Mouse (Mus musculus) liver, embryonic 14.5 days (tissue): ENCODE results near the gene Evl. TPM values are rescaled to one million over a fixed set of nuclear protein-coding genes. Genes with fewer than 3 reads are reported as not detected.
"Not testable (repeated sequence)": the region's sequence is repeated elsewhere in the genome, so short reads cannot be mapped to it uniquely, and the experiment has no call there.

Source experiments
- ATAC-seq: fragments of 200-750 bp; cut with Nextera tagmentation; 2 replicates; pipeline ENCODE4 v1.8.0; 2017; ENCODE audit warnings: moderate number of reproducible peaks, mild to moderate bottlenecking, moderate library complexity; ENCODE audit not compliant: insufficient read depth
- DNase-seq, 3 experiments: peaks; one replicate each; pipeline ENCODE4 v3.0.0-alpha.2; 2012 to 2013; ENCODE audit warnings: low read depth in 3 of 3, low spot score in 3 of 3
- H3K27ac ChIP-seq: fragments of 300-500 bp; sonication (generic); 2 replicates; pipeline ENCODE4 v1.5.1; 2014; ENCODE audit warnings: moderate library complexity, mild to moderate bottlenecking, control low read depth, inconsistent platforms
- H3K27me3 ChIP-seq: fragments of 300-500 bp; sonication (generic); 2 replicates; pipeline ENCODE4 v1.6.1; 2014; ENCODE audit warnings: mild to moderate bottlenecking, low read length, moderate library complexity; ENCODE audit not compliant: control insufficient read depth, insufficient read depth
- H3K36me3 ChIP-seq: fragments of 300-500 bp; sonication (generic); replicated peaks from 2 replicates; pipeline ENCODE4 v1.6.1; 2014; ENCODE audit warnings: low read depth; ENCODE audit not compliant: control insufficient read depth, insufficient read depth
- H3K4me1 ChIP-seq, 2 experiments: fragments of 200-500 bp in 1 of 2; fragments of 300-500 bp in 1 of 2; sonication (generic) in 1 of 2; replicated peaks; 2 replicates each; pipeline ENCODE4 v1.6.1; 2012 to 2014; ENCODE audit warnings: antibody characterized with exemption in 1 of 2, inconsistent platforms in 1 of 2, low read length in 1 of 2; ENCODE audit not compliant: control insufficient read depth in 2 of 2, insufficient read depth in 2 of 2
- H3K4me2 ChIP-seq: fragments of 300-500 bp; sonication (generic); 2 replicates; pipeline ENCODE4 v1.6.1; 2014; ENCODE audit warnings: low read depth, mild to moderate bottlenecking, control low read depth, moderate library complexity
- H3K4me3 ChIP-seq, 2 experiments: fragments of 200-500 bp in 1 of 2; fragments of 300-500 bp in 1 of 2; sonication (generic) in 1 of 2; 2 replicates each; pipeline ENCODE4 v1.5.1; 2012 to 2014; ENCODE audit warnings: low read depth in 2 of 2, low read length in 2 of 2, mild to moderate bottlenecking in 2 of 2, control low read depth in 1 of 2, inconsistent platforms in 1 of 2, moderate library complexity in 1 of 2; ENCODE audit not compliant: insufficient read depth in 1 of 2
- H3K9ac ChIP-seq: fragments of 300-500 bp; sonication (generic); replicated peaks from 2 replicates; pipeline ENCODE4 v1.6.1; 2014; ENCODE audit warnings: mild to moderate bottlenecking, control low read depth, moderate library complexity
- H3K9me3 ChIP-seq: fragments of 300-500 bp; sonication (generic); 2 replicates; pipeline ENCODE4 v1.6.1; 2016; ENCODE audit warnings: low read length, mixed read lengths; ENCODE audit not compliant: control insufficient read depth
- CTCF ChIP-seq: IDR thresholded peaks from 2 replicates; pipeline ENCODE4 v1.5.1; 2016; ENCODE audit warnings: antibody characterized with exemption, low read depth, control low read depth
- EP300 ChIP-seq: IDR thresholded peaks from 2 replicates; pipeline ENCODE4 v1.6.1; 2016; ENCODE audit warnings: antibody characterized with exemption, low read depth
- WGBS: fragments of 180-500 bp; shearing (Covaris S2); extraction: QIAGEN DNeasy Blood & Tissue Kit; methylation state at CpG from one replicate; pipeline ENCODE4 v1.1.7; 2014; ENCODE audit not compliant: insufficient replicate concordance; 5-methylcytosine and 5-hydroxymethylcytosine counted together
- polyA plus RNA-seq, 2 experiments: library from polyadenylated mRNA; depleted of rRNA in 1 of 2; stranded (reverse) in 1 of 2; unstranded in 1 of 2; fragments of >200 nt; fragmentation: Nextera tagmentation in 1 of 2; extraction: Ambion mirVana in 1 of 2; gene quantifications; 2 replicates each; pipeline versions ENCODE4 v1.2.1 to v1.2.3; 2012 to 2014

The Evl gene
- polyA plus RNA-seq (2012; rRNA removed) (10.3 and 15.9 TPM in 2 replicates), polyA plus RNA-seq (2014; fragmentation: Nextera tagmentation; extraction: Ambion mirVana) (7.0 and 7.1 TPM in 2 replicates)

DNA sequence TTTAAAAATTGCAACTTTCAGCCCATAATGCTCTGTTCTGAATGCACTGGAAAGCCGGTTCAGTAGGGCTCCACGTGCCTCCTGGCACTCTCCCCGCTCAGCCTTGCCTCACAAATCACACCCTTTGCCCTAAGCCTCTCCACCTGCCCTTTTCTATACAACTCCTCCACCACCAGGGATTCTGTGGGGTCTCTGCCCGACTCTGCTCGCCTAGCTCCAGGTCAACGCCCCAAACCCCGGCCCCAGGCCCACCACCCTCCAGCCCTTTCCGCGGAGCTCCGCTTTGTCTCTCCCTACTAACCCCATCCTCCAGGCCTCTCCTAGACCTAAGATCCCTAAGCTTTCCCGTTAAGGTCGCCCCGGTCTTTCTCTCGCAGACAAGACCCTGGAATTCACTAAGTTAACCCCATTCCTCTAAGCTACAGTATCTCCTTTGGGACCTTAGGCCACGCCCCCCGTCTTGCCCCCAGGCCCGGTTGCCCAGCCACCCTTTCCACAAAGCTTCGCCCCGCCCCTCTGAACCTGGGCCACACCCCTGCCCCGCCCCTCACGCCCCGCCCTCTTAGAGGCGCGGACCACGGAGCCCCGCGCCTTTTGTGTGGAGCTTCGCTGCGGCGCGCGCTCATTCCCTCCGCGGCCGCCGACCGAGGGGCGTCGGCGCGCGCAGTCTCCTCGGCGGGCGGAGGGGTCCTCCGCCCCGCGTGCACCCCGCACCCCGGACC is at the start of gene Evl:
Gene Evl, plus strand, starts transcription at position 601 of the 722 bp plus-strand sequence.
- ATAC-seq: peak; percentile 81; the same call in 1 of the 2 replicates
- 3% methylated on average over 49 of the region's 50 CpGs for WGBS
- H3K36me3 ChIP-seq: no peaks in the 10 kb centered on the region
- peak; percentile 23 to 36 (median 28) for DNase-seq
- no peaks in the 10 kb centered on the region for H3K4me1 ChIP-seq
- no peaks in the 10 kb centered on the region for H3K9me3 ChIP-seq
- peak within 1 kb of the TSS; percentile 59 for H3K4me2 ChIP-seq
- H3K27me3 ChIP-seq: peaks cover 39% of the 10 kb centered on the region
- H3K4me3 ChIP-seq: peak within 1 kb of the TSS; percentile 54 to 75
- TF ChIP-seq CTCF (no peak), EP300 (no peak)
- H3K9ac ChIP-seq: no peak within 1 kb of the TSS
- no peak within 1 kb of the TSS for H3K27ac ChIP-seq

DNA sequence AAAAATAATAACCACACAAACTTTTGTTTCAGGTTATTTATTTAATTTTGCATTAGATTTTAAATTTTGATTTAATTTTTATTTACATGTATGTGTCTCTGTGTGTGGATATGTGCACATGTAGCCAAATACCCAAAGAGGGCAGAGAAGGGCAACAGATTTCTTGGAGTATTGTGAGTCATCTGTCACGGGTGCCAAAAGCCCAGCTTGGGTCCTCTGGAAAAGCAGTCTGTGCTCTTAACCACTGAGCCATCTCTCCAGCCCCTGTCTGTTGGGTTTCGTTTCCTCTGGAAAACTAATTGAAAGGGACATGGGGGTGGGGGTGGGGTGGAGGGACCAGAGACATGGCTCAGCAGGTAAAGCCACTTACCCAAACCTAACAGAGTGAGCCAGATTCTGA is 48.7 kb upstream of the Evl start:
- no peak overlapping the region for H3K9ac ChIP-seq
- H3K4me1 ChIP-seq: peaks cover 0 to 7% of the 10 kb centered on the region in 2 experiments; a peak in 2 of 4 replicates
- no peak overlapping the region for H3K27ac ChIP-seq
- ATAC-seq (no peak), DNase-seq (no peak)
- WGBS: 51% methylated on average over 2 of the region's 2 CpGs
- no peaks in the 10 kb centered on the region for H3K36me3 ChIP-seq
- H3K27me3 ChIP-seq: no peaks in the 10 kb centered on the region
- no peak for TF ChIP-seq CTCF
- no peak for TF ChIP-seq EP300
- no peak overlapping the region for H3K4me3 ChIP-seq
- no peaks in the 10 kb centered on the region for H3K9me3 ChIP-seq
- no peak overlapping the region for H3K4me2 ChIP-seq

DNA sequence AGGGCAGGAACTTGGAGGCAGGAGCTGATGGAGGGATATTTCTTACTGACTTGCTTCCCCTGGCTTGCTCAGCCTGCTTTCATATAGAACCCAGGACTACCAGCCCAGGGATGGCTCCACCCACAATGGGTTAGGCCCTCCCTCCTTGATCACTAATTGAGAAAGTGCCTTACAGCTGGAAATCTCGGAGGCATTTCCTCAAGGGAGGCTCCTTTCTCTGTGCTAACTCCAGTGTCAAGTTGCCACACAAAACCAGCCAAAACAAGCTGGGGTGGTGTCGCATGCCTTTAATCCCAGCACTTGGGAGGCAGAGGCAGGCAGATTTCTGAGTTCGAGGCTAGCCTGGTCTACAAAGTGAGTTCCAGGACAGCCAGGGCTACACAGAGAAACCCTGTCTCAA is 47.5 kb upstream of the Evl start:
- H3K9me3 ChIP-seq, H3K4me2 ChIP-seq, H3K9ac ChIP-seq, DNase-seq, H3K36me3 ChIP-seq, H3K27me3 ChIP-seq, H3K4me3 ChIP-seq, H3K27ac ChIP-seq, H3K4me1 ChIP-seq, ATAC-seq: not testable (repeated sequence)
- 59% methylated on average over 3 of the region's 3 CpGs for WGBS

DNA sequence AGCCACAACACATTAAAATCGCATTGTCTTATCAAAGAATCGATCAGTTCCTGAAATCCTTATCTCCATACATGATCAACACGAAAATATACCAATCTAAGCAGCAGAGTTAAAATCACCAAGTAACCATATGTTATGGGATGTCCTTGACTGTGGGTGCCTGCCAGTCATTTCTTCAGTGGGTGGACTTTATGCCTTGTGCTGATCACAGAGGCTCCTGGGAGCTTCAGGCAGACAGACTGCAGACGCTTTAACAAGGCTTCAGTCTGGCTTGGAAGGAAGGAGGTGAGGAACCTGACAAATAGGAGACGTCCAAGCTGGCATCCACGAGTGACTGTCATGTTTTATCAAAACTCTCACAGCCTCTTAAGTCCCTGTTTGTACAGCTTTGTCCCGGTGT is 43.9 kb upstream of the Evl start:
- ATAC-seq (no peak), DNase-seq (no peak)
- no peaks in the 10 kb centered on the region for H3K4me1 ChIP-seq
- TF ChIP-seq CTCF (no peak), EP300 (no peak)
- no peaks in the 10 kb centered on the region for H3K36me3 ChIP-seq
- H3K4me2 ChIP-seq: no peak overlapping the region
- no peak overlapping the region for H3K9ac ChIP-seq
- H3K27ac ChIP-seq: no peak overlapping the region
- no peaks in the 10 kb centered on the region for H3K9me3 ChIP-seq
- no peak overlapping the region for H3K4me3 ChIP-seq
- no peaks in the 10 kb centered on the region for H3K27me3 ChIP-seq
- WGBS: 40% methylated on average over 7 of the region's 7 CpGs

DNA sequence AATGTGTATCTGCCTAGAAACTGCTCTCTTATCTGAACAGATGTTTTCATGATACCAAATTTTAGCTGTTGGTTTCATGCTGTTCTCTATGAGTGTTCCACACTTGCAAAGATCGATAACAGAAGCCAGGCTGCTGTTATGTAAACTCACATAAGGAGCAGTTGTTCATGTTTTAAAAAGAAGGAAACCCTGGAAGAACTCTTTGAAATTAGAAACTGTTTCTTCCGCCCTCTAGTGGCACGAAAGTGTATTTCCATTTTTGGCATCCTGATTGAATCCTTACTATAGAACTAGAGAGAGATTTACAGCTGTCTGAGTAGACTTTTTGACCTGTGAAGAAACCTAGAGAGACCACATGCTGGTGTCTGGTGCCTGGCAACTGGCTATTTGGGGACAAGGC is 43.5 kb upstream of the Evl start:
- ATAC-seq: no peak
- peak in 1 of 3 experiments; percentile 13 for DNase-seq
- WGBS: 4% methylated on average over 3 of the region's 3 CpGs

More for the DNA sequence above, 43.5 kb upstream of the Evl start:
- Histone ChIP-seq H3K9me3 (no peaks in the 10 kb centered on the region), H3K4me3 (no peak overlapping the region), H3K4me1 (no peaks in the 10 kb centered on the region), H3K27me3 (no peaks in the 10 kb centered on the region), H3K4me2 (no peak overlapping the region), H3K9ac (no peak overlapping the region), H3K27ac (no peak overlapping the region), H3K36me3 (no peaks in the 10 kb centered on the region)
- TF ChIP-seq EP300 (no peak), CTCF (peak; percentile 56)
